Mouse (Mus musculus) layer of hippocampus, postnatal 10 days (tissue): Measurements from ENCODE around the gene Hspa1l. TPM values are rescaled to one million over a fixed set of nuclear protein-coding genes. Genes with fewer than 3 reads are reported as not detected.

Source experiments
- DNase-seq, 2 experiments: peaks; one replicate each; pipeline ENCODE4 v3.0.0; 2021; ENCODE audit warnings: low spot score in 2 of 2
- total RNA-seq, 2 experiments: library from RNA; stranded (reverse); gene quantifications; 2 replicates each; pipeline ENCODE4 v1.2.3; 2021

Gene Hspa1l
- total RNA-seq, 2 experiments from 2014 or later: 0.30 to 0.38 TPM

DNA sequence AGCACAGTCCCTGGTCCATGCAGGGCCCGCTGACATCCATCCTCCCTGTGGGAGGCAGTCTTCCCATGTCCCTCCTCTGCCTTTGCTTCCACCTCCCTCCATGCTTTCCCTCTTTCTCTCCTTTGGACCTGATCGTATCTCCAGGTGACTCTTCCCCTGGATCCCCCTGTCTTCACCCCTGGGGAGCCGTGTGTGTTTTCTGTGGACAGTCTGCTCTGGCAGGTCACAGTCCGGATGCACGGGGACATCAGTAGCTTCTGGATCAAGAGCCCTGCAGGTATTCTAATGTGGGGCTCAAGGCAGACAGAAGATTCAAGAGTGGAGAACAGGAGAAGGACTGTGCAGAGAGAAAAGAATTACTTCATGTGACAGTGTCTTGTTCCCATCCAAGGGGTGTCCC is 50.7 kb downstream of the Hspa1l start:
- DNase-seq: no peak

DNA sequence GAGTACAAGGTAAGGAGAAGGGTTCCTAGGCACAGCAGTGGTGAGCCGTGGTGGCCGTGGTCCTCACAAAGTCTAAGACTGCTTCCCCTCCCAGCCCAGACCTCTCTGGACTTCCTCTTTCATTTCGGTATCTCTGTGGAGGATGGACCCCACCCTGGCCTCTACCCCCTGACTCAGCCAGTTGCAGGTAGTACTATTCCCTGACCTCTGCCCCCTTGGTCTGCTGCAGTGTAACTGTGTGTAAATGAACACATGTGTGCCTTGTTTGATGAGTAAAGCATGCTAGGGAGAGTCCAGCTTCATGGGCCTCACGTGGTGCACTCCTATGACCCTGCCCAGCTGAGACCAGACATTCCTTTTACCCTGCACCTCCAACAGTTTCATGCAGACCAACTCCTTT is 51.3 kb downstream of the Hspa1l start:
- DNase-seq: no peak

DNA sequence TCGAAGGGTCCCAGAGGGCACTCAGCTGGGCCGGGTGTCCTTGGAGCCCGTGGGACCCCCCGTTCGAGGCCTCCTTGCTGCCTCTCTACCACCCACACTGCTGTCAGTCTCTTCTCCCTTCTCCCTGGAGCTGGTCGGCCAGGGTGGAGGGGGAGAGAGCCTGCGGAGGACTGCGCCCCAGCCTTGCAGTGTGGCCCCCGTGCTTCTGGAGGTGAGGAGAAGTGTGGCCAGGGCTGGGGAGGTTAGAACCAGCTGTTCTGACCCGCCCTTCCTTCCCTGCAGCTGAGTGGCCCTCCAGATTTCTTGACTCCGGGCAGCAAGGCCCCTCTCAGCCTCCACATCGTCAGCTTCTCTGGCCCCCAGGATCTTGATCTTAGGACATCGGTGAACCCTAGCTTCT is 51.8 kb downstream of the Hspa1l start:
- DNase-seq: no peak

DNA sequence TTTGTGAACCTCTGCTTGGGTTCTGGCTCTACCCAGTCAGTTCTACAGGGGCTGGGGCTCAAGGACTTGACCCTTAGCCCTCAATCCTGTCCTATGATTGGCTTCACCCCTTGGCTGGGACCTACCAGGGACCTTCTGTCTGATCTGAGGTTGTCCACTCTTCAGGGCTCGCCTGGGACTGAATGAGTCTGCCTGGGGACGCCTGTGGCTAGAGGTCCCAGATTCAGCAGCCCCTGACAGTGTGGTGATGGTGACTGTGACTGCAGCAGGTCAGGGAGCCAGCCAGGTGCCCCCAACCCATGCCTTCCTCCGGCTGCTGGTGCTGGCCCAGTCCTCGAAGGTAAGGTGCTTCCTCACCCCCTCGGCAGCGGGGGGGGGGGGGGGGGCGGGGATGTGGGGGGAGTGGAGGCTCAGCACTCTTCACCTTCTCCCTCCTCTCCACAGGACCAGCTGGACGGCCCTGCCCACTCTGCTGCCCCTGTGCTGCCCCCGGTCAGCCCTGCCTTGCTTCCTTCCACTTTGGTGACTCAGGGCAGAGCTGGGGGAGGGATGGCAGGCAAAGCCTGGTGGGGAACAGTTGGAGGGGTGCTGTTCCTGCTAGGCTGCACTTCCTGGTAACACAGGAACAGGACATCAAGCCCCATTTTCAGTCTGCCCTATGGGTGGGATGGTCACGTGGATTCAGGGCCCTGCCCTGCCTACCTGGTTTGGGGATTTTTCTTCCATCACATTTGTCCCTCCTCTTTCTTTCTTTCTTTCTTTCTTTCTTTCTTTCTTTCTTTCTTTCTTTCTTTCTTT is 52.4 kb downstream of the Hspa1l start:
- no peak for DNase-seq

DNA sequence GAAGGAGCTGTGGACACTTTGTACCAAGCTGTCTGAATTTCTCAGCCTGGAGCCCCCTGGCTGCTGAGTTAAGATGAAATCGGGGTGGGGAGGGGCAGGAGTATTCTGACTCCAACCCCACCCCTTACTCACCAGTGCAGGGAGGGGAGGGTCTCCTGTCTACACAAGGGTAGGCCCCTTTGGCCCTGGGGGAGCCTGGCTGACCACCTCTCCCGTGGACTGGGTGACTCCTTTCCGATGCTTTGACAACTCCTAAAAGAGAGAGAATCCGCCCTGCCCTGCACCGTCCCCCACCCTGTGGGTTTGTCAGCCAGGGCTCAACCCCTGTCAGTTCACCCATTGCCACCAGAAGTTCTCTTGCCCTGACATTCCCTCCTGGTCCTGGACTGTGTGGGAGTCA is 53.7 kb downstream of the Hspa1l start:
- no peak for DNase-seq

DNA sequence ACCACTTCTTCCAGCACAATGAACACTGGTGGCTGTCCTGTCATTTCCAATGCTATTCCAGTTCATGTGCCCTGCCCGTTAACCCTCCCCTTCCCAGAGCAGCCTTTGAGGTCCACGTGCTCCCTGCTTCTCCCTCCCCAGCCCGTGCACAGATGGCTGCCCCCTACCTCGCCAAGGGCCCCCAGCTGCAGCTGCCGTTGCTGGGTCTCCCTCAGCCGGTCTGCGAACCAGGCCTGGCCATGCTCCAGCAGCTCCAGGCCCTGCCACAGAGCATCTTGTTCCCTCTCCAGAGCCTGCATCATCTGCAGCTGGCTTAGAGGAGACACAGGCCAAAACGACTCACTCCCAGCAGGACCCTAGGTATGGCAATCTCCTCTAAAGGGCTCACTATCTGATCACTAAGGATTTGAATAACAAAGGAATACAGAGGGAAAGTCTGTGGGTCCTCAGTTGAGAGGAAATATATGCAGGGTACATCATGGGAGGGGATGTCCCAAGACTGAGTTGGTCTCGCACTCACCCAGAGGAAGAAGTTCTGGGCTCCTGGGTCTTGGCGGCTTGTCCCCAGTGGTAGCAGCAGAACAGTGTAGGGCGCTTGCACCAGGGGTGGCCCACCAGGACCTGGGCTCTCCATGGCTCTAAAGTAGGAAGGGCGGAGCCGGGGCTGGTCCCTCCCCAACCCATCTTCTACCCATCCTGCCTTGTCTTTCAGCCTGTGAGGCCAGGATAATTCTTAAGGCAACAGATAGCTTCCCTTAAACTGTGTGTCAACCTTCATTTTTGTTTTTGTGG is 55.0 kb downstream of the Hspa1l start, which contains the start of gene Sapcd1:
Gene Sapcd1 (minus strand): TSS at position 740 of the 792 bp plus-strand sequence.
- DNase-seq: peak; percentile 69 to 74

DNA sequence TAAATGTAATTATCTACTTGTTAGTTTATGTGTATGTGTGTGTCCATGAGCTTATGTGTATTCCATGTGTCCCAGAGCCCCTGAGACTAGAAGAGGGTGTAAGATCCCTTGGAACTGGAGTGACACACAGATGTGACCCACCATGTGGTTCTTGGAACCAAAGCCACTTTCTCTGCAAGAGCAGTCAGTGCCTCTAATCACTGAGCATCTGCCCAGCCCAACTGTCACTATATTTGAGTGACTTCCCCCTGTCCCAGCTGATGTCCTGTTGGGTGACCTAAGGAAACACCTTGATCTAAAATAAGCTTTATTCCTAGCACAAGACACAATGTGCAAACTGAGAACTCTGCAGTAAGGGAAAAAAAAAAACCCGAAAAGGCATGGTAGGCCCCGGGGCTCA is 55.8 kb downstream of the Hspa1l start:
- DNase-seq: no peak

Other genes with a start within 250 kb of the Hspa1l start
- 1 to 10 TPM; 8.7 to 9.6 TPM for gene C4b, start 228.8 kb upstream of the Hspa1l start, total RNA-seq
- not detected for gene Cyp21a1, start 168.1 kb upstream of the Hspa1l start, total RNA-seq
- 10 to 100 TPM; 63.6 to 64.2 TPM for gene Stk19, start 135.8 kb upstream of the Hspa1l start, total RNA-seq
- gene Dxo, start 135.7 kb upstream of the Hspa1l start, total RNA-seq: 10 to 100 TPM; 36.1 to 39.9 TPM
- 10 to 100 TPM; 71.4 to 74.8 TPM for gene Skiv2l, start 122.5 kb upstream of the Hspa1l start, total RNA-seq
- 10 to 100 TPM; 30.2 to 38.5 TPM for gene Nelfe, start 122.3 kb upstream of the Hspa1l start, total RNA-seq
- not detected for gene Cfb, start 110.2 kb upstream of the Hspa1l start, total RNA-seq
- gene Zbtb12, start 93.2 kb upstream of the Hspa1l start, total RNA-seq: 10 to 100 TPM in 1 of 2 experiments, 1 to 10 TPM in 1; 9.8 to 10.0 TPM
- gene Gm20547, start 90.7 kb upstream of the Hspa1l start, total RNA-seq: under 1 TPM in 1 of 2 experiments, not detected in 1; 0.20 TPM
- 1 to 10 TPM; 1.3 to 1.4 TPM for gene C2, start 74.4 kb upstream of the Hspa1l start, total RNA-seq
- 100 to 1,000 TPM; 174 to 175 TPM for gene Ehmt2, start 74.2 kb upstream of the Hspa1l start, total RNA-seq
- under 1 TPM; 0.16 to 0.20 TPM for gene Slc44a4, start 58.2 kb upstream of the Hspa1l start, total RNA-seq
- gene Neu1, start 41.5 kb upstream of the Hspa1l start, total RNA-seq: 10 to 100 TPM; 23.6 to 24.4 TPM
- 1 to 10 TPM; 4.3 to 5.3 TPM for gene Hspa1b, start 13.5 kb upstream of the Hspa1l start, total RNA-seq
- gene Gm20481, start 2.8 kb upstream of the Hspa1l start, total RNA-seq: not detected
- 1 to 10 TPM; 6.8 to 8.7 TPM for gene Hspa1a, start 547 bp upstream of the Hspa1l start, total RNA-seq
- gene Lsm2, start 9.2 kb downstream of the Hspa1l start, total RNA-seq: 10 to 100 TPM; 24.2 to 25.9 TPM
- 10 to 100 TPM; 56.3 to 62.1 TPM for gene Vars, start 28.3 kb downstream of the Hspa1l start, total RNA-seq
- under 1 TPM; 0.16 to 0.30 TPM for gene Vwa7, start 43.9 kb downstream of the Hspa1l start, total RNA-seq
- 1 to 10 TPM in 1 of 2 experiments, under 1 TPM in 1; 0.53 to 1.4 TPM for gene Sapcd1, start 55.3 kb downstream of the Hspa1l start, total RNA-seq
- 1 to 10 TPM in 1 of 2 experiments, under 1 TPM in 1; 0.91 to 1.4 TPM for gene Msh5, start 74.0 kb downstream of the Hspa1l start, total RNA-seq
- gene Clic1, start 77.3 kb downstream of the Hspa1l start, total RNA-seq: 10 to 100 TPM; 19.3 to 19.6 TPM
- 10 to 100 TPM; 47.3 to 59.0 TPM for gene Ddah2, start 86.3 kb downstream of the Hspa1l start, total RNA-seq
- not detected for gene Ly6g6c, start 92.7 kb downstream of the Hspa1l start, total RNA-seq
- gene Mpig6b, start 93.5 kb downstream of the Hspa1l start, total RNA-seq: not detected
- 1 to 10 TPM; 2.8 to 3.5 TPM for gene Ly6g6e, start 104.2 kb downstream of the Hspa1l start, total RNA-seq
- gene Ly6g6d, start 105.4 kb downstream of the Hspa1l start, total RNA-seq: 1 to 10 TPM in 1 of 2 experiments, under 1 TPM in 1; 0.78 to 1.6 TPM
- gene Ly6g6f, start 112.9 kb downstream of the Hspa1l start, total RNA-seq: not detected
- 10 to 100 TPM; 77.4 to 79.9 TPM for gene Abhd16a, start 116.6 kb downstream of the Hspa1l start, total RNA-seq
- gene Ly6g5c, start 135.6 kb downstream of the Hspa1l start, total RNA-seq: not detected
- gene Ly6g5b, start 142.7 kb downstream of the Hspa1l start, total RNA-seq: under 1 TPM; 0.58 to 0.82 TPM
- 10 to 100 TPM; 10.7 to 14.6 TPM for gene Gpank1, start 148.8 kb downstream of the Hspa1l start, total RNA-seq
- 100 to 1,000 TPM; 178 to 202 TPM for gene Csnk2b, start 149.3 kb downstream of the Hspa1l start, total RNA-seq
- gene D17H6S53E, start 153.7 kb downstream of the Hspa1l start, total RNA-seq: 10 to 100 TPM; 21.4 to 25.9 TPM
- not detected for gene Apom, start 159.3 kb downstream of the Hspa1l start, total RNA-seq
- gene Bag6, start 162.5 kb downstream of the Hspa1l start, total RNA-seq: 100 to 1,000 TPM; 284 to 308 TPM
- gene Prrc2a, start 192.2 kb downstream of the Hspa1l start, total RNA-seq: 100 to 1,000 TPM; 284 to 322 TPM
- gene Aif1, start 203.4 kb downstream of the Hspa1l start, total RNA-seq: 10 to 100 TPM; 10.3 to 10.5 TPM
- 10 to 100 TPM; 15.6 to 17.2 TPM for gene Lst1, start 215.7 kb downstream of the Hspa1l start, total RNA-seq
- gene Ltb, start 221.7 kb downstream of the Hspa1l start, total RNA-seq: 1 to 10 TPM in 1 of 2 experiments, under 1 TPM in 1; 0.74 to 1.2 TPM
- gene Tnf, start 229.3 kb downstream of the Hspa1l start, total RNA-seq: not detected
- under 1 TPM; 0.43 to 0.71 TPM for gene Lta, start 232.6 kb downstream of the Hspa1l start, total RNA-seq
- not detected for gene Gm16181, start 248.1 kb downstream of the Hspa1l start, total RNA-seq